Mouse (Mus musculus) megakaryocyte, adult 5-6 weeks (primary cell): Measurements from ENCODE around the gene Fbxl22. TPM values are rescaled to one million over a fixed set of nuclear protein-coding genes. Genes with fewer than 3 reads are reported as not detected.

ENCODE experiments used
- ATAC-seq: 2 replicates; pipeline ENCODE4 v1.8.0; 2016; ENCODE audit warnings: mild to moderate bottlenecking, inconsistent platforms; ENCODE audit not compliant: poor library complexity, severe bottlenecking
- total RNA-seq, 2 experiments: library from RNA; stranded (forward) in 1 of 2; stranded (reverse) in 1 of 2; fragments of 153-499, 151-499 nt in 1 of 2; fragments of 221-1000, 200-1000 nt in 1 of 2; gene quantifications; 2 replicates each; pipeline versions ENCODE4 v1.2.3 to v1.2.4; 2015 to 2017

Gene Fbxl22
- 0.52 and 0.76 TPM in 2 replicates for total RNA-seq (2015)
- total RNA-seq (2017): 0.55 and 1.2 TPM in 2 replicates

DNA sequence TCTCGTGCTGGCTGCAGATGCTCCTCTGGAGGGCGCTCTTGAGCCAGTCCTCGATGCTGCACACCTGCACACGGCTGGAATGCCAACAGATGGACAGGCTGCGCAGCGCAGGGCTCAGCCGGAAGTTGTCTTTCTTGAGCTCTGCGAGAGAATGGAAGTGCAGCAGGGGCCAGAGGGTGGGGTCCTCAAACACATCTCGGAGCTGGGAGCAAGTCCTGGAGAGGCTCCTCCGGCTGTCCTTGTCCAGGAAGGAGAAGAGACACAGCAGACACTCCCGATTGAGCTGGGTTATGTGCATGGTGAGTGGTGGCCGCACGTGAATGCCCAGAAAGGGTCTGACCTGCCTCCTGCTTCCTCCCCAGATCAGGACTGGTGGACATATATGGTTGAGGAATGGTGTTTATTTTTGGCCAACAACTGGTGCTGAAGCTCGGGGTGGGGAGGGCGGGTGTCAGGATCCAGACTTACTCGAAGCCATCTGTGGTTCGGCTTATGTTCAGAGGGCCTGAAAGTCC lies at the start of gene Fbxl22:
Gene Fbxl22, minus strand, starts transcription at position 338 of the 515 bp plus-strand sequence.
- ATAC-seq: no peak

DNA sequence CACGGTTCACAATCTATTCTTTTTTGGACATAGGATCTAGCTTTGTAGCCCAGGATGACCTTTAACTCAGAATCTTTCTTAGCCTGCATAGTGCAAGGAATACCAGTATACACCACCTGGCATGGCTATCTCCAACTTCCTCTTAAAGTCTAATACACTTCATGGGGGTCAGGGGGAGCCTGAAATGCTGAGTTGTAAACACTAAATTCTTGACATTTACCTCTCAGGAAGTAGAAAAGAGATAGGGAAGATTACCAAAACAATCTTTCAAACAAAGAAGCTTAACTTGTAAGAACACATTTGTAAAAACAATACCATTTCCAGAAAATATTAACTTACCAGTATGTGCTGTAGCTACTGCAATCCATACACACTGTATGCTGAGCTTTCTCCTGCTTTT lies 47.8 kb upstream of the Fbxl22 start:
- ATAC-seq: no peak; the same call in 1 of the 2 replicates

DNA sequence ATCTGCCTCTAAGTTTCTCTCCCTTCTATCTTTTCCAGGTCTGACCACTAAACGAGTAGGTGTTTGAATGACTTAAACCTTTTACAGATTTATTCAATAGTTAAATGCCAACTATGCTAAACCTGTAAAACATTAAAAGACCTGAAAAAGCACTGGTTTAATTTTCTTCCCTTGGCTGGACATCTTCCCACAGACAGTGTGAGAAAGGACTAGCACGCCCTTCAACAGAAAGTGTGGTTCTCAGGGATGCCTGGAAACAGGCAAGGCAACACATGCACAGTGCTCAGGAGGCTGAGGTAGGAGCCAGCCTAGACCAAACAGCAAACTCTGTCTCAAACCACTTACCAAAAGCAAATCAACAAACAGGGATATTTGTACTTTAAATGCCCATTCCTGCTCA lies 47.1 kb upstream of the Fbxl22 start:
- no peak for ATAC-seq

DNA sequence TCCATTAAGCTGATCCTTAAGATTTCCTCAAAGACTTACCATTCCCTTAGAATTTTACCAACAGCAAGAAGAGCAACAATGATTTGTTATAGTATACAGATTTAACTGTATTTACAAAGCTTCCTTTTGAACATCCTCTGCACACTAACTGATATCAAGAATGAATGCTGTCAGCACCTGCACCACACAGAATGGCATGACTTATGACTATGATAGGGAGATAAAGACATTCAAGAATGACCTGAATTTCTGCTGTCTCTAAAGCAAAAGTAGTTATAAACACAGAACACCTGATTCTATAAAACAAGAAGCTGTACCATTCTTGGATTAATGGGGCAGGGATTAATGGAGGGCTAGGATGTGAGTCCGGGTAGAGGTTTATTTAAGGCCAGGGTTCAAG lies 46.3 kb upstream of the Fbxl22 start:
- ATAC-seq: no peak

DNA sequence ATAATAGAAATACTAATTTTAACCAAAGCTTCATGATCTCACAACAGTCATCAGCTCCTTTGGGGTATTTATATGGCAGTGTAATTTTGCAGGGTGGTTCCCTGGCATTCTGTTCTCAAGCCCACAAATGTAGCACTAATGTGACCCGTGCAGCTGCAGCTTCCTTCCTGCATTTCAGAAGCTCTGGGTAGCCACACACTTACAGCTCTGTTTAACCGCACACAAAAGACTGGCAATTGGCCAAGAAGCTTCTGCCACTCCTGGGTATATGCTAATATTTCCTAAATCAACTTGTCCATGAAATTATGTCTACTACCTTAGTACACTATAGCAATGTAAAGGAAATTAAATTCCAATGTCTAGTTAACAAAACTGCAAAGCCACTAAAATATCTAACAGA lies 45.9 kb upstream of the Fbxl22 start:
- peak; percentile 51 for ATAC-seq

DNA sequence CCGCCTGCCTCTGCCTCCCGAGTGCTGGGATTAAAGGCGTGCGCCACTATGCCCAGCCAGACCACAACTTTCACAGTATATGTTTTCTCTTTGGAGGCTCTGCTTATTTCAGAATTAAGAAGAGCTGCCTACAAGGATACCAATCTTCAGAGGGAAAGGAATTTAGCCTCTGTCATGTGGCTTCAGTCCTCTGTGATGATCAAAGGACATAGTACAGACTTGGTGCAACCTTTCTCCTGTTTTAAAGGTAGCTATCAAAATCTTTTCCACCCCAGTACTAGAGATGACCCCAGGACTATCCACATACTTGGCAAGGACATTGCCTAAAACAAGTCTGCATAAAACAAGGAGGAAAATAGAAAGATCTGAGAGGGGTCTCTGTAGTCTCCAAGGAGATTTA lies 44.6 kb upstream of the Fbxl22 start:
- ATAC-seq: no peak

DNA sequence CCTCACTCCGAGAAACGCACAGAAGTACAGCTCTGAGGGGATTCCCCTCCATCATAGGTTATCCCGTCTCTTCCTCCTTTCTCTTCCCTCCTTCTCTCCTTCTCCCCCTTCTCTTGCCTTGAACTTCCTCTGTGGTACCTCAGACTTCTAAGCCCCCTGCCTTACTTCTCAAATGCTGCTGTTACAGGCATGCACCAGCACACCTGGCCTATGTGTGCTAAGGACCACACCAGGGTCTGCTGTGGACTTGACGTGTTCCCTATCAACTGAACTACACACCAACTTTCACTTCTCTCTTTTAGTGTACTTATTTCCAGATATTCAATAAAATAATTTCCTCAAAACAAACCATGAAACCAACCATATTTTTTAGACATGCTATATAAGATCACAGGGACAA lies 28.4 kb upstream of the Fbxl22 start:
- ATAC-seq: peak; percentile 33; the same call in 1 of the 2 replicates

DNA sequence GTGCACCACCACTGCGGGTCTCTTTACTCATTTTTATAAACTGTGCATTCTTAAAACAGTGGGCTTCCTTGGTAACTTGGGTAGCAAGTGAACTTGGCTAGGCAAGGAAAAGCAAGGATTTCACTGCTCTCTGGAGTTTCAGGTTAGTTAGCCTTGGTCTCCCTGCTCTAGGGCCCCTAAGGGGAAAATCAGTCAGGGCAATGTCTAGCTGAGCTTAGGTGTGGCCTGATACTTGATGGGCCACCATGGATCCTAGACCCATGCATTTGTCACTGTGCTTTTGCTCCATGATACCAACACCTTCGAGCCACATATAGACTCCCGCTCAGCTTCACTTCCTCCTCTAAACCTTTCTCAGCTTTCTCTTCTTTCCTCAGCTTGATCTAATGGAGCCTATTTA lies 7.2 kb upstream of the Fbxl22 start:
- ATAC-seq: no peak

DNA sequence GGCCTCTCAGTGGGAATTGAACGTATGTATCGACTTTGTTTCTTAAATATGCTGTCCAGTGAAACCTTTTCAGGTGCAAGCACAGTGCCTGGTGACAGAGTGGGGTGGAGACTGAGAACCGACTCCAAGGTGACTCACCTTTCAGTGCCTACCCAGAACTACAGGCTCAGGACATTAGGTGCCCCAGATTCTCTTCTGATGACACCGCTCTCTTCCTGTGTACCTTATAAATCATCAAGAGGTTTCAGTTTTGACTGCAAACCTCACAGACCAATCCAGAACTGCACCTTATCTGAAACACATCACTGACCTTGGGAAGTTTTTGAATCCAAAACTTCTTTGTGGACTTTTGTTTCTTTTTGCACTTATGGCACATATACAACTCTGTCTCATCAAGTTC lies 5.9 kb upstream of the Fbxl22 start:
- no peak for ATAC-seq

DNA sequence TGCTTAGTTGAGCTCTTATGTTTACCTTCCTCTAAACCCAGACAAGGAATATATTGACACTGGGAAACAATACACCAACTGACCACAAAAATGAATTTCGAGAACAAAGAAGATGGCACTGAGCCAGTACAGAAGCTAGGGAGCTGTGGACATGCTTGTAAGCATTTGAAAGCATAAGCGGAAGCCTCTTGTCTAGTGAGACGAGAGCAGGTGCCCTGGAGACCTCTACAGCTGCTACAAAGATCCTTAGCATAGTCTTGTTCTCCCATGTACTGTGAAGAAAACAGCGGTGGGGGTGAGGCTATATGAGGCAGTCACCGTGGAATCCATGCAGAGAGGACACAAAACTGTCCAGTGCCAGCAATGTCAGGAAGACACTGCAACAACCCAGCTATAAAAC lies 4.5 kb upstream of the Fbxl22 start:
- no peak for ATAC-seq

DNA sequence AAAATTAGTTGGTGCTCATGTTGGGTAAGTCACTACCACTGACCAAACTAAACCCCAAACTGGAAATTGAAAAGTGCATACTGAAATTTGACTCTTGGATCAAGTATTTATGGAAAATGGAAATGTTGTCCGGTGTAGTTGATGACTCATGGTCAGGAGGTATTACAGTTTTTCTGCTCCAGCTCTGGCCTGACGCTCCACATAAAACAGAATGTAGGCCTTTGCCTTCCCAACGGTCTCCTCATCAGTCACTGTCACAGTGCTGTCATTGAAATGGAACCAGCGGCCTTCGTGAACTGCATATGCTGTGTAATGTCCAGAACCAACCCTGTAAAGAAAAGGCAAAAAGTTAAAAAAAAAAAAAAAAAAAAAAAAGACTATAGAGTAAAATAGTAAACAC lies 3.9 kb upstream of the Fbxl22 start:
- no peak for ATAC-seq

DNA sequence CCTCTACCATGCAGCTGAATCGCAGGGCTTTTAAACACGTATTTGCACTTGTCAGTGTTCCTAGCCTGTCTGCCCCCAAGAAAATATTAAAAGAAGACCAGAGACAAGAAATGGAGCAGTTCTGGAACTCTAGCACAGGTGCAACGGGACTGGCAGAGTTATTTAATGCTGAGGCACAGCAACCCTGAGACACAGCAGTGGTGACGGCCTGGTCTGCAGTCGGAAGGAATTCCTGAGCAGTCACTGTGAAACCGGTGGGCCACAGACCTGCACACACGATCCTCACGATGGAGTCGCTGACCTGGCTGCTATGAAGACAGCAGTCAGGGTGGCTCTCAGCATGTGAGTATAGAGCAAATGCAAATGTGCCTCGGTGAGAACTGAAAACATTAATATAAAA lies 3.4 kb upstream of the Fbxl22 start:
- no peak for ATAC-seq

DNA sequence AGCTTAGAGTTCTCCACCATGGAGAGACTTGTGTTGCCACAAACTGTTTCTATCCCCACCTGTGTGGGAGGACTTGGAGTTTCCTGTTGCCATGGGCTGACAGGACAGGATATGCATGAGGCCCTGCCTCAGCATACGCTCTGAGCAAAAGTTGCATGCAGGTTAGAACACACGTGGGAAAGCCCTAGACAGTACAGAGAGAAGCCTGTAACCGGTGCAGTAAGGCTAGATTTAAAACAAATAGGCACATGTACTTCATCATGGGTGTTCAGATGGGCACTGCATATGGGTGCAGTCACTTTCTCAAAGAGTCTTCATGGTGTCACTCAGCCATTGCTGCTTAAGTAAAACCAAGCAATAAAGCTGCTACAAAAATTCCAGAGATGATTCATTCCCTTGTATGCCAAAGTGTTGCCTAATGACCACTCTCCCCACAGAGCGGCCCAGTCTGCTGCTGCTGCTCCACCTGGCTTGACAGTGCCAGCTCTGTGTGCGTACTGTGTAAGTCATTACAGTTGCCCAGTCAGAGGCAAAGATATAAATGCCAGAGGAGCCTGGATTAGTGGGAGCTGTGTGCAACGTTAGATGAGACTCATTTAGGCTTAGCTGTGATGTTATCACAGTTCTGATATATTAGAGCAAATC lies 2.0 kb upstream of the Fbxl22 start:
- ATAC-seq: no peak

DNA sequence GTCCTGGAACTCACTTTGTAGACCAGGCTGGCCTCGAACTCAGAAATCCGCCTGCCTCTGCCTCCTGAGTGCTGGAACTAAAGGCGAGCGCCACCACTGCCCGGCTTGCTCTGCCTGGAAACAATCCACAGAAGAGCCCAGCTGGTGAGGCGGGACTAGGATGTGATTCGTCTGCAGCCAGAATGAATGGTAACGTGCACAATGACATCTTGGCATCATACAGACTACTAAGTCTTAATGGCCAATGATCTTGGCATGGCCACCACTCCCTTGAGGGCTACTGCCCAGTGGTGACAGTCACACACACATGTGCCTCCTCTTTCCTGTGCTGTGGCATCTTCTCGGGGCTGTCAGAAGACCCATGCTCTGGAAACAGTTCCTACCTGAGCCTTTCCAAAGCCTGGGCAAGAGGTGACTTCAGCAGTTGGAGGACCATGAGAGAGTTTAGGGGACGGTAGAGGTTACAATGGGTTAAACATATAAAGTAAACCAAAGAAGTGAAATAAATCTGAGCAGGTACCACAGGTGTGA lies 1.4 kb upstream of the Fbxl22 start:
- ATAC-seq: no peak

DNA sequence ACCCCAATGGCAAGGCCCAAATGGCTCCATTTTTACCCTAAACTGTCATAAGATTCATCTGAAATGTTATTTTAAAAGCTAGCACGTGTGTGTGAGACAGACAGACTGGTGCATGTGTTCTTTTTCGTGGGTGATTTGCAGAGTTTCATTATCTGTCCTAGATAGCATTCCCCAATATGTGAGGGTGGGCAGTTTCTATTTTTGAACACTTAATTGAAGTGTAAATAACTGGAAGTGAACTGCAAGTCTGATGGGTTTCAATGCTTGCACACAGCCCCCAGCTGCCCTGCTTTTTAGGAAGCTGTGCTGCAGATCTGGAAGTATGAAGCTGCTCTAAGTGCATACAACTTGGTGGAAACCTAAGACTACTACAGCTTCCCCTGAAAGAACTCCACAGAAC lies 722 bp upstream of the Fbxl22 start:
- no peak for ATAC-seq

DNA sequence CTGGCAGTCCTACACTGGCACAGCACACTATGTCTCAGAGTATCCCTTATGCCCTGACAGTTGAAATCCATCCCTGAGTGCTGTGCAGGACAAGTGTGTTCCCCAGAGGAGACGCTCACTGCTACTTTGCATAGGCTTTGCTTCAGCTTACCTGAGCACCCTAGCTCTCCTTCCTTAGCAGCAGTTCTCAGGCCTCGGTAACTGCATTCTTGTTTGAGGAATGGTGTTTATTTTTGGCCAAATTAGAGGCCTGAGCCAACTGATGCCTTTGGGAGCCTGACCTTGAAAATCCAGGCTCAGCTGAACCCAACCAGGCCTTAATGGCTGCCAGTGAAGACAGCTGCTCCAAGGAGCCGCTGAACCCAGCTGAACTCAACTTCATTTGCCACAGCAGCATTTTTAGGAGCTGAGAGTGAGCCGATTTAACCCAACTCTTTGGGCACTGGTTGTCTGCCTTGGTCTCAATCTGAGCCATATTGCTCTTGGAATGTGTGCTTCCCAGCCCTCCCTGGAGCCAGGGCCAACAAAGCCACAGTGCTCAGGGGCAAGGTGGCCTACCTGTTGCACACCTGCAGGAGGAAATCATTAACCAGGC lies 635 bp downstream of the Fbxl22 start:
- no peak for ATAC-seq

DNA sequence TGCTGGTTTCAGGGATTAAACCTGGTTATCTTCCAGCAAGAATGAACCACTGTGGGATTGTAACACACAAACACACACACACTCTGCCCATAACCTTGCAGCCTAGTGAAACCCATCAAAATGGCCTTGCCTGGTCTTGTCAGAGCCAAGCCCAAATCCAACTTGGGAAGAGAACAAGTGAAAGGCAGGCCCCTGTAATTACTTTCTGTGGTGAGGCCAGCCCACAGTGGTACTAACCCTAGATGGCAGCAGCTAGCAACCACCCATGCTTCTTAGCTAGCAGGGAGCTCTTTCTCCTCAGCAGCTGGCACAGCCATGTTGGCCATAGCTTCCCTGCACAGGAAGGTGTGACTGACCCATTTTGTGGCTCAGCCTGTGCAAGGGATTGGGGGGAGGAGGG lies 1.2 kb downstream of the Fbxl22 start:
- no peak for ATAC-seq

DNA sequence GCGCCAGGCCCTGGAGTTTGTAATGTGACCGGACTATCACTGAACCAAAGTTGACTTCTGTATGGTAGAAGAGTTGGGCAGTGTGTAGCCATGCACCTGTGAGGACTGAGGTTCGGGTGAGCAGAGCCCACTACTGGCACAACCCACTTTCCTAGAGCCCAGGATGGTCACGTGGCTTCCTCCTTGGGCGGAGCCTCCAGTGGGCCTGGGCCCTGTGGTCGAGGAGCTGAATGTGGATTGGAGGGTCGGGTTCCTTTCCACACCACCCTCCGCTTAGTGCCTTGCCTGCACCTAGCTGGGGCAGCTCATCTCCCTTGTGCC lies 2.1 kb downstream of the Fbxl22 start:
- peak; percentile 68 for ATAC-seq

DNA sequence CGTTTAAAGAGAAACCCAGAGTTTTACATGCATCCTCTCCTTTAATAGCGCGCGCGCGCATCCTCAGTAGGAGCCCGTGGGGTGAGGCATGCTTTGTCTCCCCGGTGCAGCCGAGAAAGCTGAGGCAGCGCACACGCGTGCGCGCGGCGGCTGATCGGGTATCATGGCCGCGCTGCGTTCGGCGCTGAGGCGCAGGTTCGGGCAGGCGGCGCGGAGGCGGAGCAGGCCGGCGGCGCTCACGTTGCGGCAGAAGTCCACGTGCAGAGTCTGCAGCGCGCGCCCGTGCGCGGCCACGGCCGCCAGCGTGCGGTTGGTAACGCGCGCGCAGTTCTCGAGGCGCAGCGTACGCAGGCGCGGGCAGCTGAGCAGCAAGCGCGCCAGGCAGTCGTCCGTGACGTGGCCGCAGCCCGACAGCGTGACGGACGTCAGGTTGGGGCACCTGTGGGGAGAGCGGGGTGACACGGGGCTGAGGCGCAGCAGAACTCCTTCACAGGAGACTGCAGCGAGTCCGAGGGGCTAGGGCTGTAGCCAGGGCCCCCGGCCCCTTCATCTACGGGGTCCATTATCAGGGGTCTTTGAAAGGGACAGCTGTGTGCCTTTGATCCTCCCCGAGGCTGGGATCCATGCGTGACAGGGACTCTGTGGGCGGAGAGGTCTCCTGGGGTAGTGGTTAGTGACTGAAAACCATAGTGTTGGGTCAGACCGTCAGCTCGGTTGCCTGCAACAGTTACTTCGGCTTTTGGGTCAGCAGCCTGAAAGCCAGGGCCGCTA lies 2.6 kb downstream of the Fbxl22 start:
- ATAC-seq: peak; percentile 76

DNA sequence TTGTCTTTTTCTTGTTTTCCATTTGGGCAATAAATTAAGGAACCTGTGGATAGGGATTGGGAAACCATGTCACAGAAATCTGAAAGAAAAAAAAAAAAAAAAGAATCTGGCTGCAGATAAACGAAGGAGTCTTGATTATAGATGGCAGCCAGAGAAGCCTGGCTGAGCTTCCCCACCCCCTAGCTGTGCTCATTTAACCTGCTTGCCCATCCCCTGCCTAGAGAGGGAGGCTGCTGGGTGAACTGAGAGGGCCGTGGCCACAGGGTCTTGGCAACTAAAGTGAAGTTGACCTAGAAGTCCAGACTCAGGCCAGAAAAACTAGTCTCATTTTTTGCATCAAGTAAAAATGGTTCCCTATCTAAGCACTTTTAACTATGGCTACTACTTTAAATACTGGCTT lies 3.4 kb downstream of the Fbxl22 start:
- no peak for ATAC-seq

DNA sequence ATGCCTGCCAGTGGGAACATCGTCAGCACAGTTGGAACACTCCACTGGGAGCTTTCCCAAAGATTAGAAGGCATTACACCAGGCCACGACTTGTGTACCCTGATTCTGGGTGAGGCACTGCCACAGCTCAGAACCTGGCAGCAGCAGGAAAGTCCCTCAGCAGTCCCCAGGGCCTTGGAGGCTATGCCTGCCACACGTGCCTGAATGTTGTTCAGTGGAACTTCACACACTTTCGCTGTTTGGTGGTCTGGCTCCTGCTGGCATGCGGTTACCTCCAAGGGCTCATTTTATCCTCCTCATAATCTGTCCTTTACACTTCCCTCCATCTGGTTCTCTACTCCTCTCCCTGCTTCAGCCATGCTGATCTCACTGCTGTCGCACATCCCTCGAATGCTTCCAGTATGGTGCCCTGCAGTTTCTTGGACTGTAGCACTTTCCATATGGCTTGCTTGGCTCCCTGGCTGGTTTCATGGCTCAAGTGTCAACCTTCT lies 4.0 kb downstream of the Fbxl22 start:
- no peak for ATAC-seq
